Mouse (Mus musculus) kidney, adult 2 months (tissue): ENCODE measurements around the gene Ctse. TPM values are rescaled to one million over a fixed set of nuclear protein-coding genes. Genes with fewer than 3 reads are reported as not detected.

Experiments
- DNase-seq: peaks from one replicate; pipeline ENCODE4 v3.0.0; 2021
- H3K27ac ChIP-seq: fragments of 200-500 bp; 2 replicates; pipeline ENCODE4 v1.5.1; 2012; ENCODE audit warnings: low read depth, low read length, control low read depth, inconsistent platforms; ENCODE audit not compliant: insufficient read depth
- H3K27me3 ChIP-seq: fragments of 200-500 bp; replicated peaks from 2 replicates; pipeline ENCODE4 v1.6.1; 2012; ENCODE audit warnings: mild to moderate bottlenecking, moderate library complexity, low read length, inconsistent platforms; ENCODE audit not compliant: control insufficient read depth, insufficient read depth
- H3K36me3 ChIP-seq: fragments of 200-500 bp; 2 replicates; pipeline ENCODE4 v1.6.1; 2012; ENCODE audit warnings: mild to moderate bottlenecking, moderate library complexity, low read length, inconsistent platforms; ENCODE audit not compliant: control insufficient read depth, insufficient read depth
- H3K4me1 ChIP-seq: fragments of 200-500 bp; 2 replicates; pipeline ENCODE4 v1.6.1; 2011; ENCODE audit warnings: low read length; ENCODE audit not compliant: control insufficient read depth, insufficient read depth
- H3K4me3 ChIP-seq: fragments of 200-500 bp; 2 replicates; pipeline ENCODE4 v1.5.1; 2011; ENCODE audit warnings: mild to moderate bottlenecking, low read depth, low read length, control low read depth; ENCODE audit not compliant: insufficient read depth
- CTCF ChIP-seq: fragments of 200-500 bp; conservative IDR thresholded peaks from 2 replicates; pipeline ENCODE4 v1.5.1; 2011; ENCODE audit warnings: low read depth, mild to moderate bottlenecking, control low read depth, low read length, moderate library complexity, mixed read lengths; ENCODE audit not compliant: insufficient read depth, insufficient read length
- POLR2A ChIP-seq: fragments of 200-500 bp; IDR thresholded peaks from one replicate; pipeline ENCODE4 v1.6.1; 2011; ENCODE audit warnings: low read depth, low read length, control low read depth
- WGBS: fragments of 180-500 bp; shearing (Covaris S2); methylation state at CpG from one replicate; pipeline ENCODE4 v1.1.7; 2018; 5-methylcytosine and 5-hydroxymethylcytosine counted together
- polyA plus RNA-seq: library from polyadenylated mRNA; depleted of rRNA; stranded (reverse); fragments of >200 nt; gene quantifications from 2 replicates; pipeline ENCODE4 v1.2.3, GENCODE M21; 2012

Ctse gene
- polyA plus RNA-seq, 1 experiment: 1.8 TPM

- Histone ChIP-seq H3K36me3 (no peaks in the 10 kb centered on the region), H3K4me1 (no peaks in the 10 kb centered on the region), H3K4me3 (no peak overlapping the region), H3K27me3 (no peaks in the 10 kb centered on the region), H3K27ac (no peak overlapping the region)
- TF ChIP-seq CTCF: no peak
- 88% methylated on average over 5 of the region's 5 CpGs for WGBS
- no peak for DNase-seq
Observed at GRCm38 (mm10) chr1:131689899-131690298, 51.8 kb downstream of the Ctse start.

GRCm38 (mm10) chr1:131690435-131690834 lies 52.3 kb downstream of the Ctse start:
- Histone ChIP-seq H3K4me3 (no peak overlapping the region), H3K4me1 (no peaks in the 10 kb centered on the region), H3K27ac (no peak overlapping the region), H3K27me3 (no peaks in the 10 kb centered on the region), H3K36me3 (no peaks in the 10 kb centered on the region)
- DNase-seq: peak; percentile 32
- WGBS: 54% methylated on average over 3 of the region's 3 CpGs
- TF ChIP-seq POLR2A (no peak), CTCF (no peak)

- H3K4me3 ChIP-seq: no peak overlapping the region
- DNase-seq: peak; percentile 14
- TF ChIP-seq CTCF: no peak
- no peak for TF ChIP-seq POLR2A
- no peaks in the 10 kb centered on the region for H3K27me3 ChIP-seq
- H3K27ac ChIP-seq: no peak overlapping the region
- H3K36me3 ChIP-seq: no peaks in the 10 kb centered on the region
- H3K4me1 ChIP-seq: no peaks in the 10 kb centered on the region
Observed at GRCm38 (mm10) chr1:131691356-131691755, 53.2 kb downstream of the Ctse start.

- 90% methylated on average over 2 of the region's 2 CpGs for WGBS
- H3K4me1 ChIP-seq: no peaks in the 10 kb centered on the region
- no peak overlapping the region for H3K27ac ChIP-seq
- no peak overlapping the region for H3K4me3 ChIP-seq
- no peak for DNase-seq
- no peaks in the 10 kb centered on the region for H3K36me3 ChIP-seq
- H3K27me3 ChIP-seq: no peaks in the 10 kb centered on the region
- TF ChIP-seq POLR2A (no peak), CTCF (no peak)
Observed at GRCm38 (mm10) chr1:131695308-131695707, 57.2 kb downstream of the Ctse start.

- no peaks in the 10 kb centered on the region for H3K4me1 ChIP-seq
- TF ChIP-seq CTCF (no peak), POLR2A (no peak)
- no peaks in the 10 kb centered on the region for H3K27me3 ChIP-seq
- 68% methylated on average over 4 of the region's 4 CpGs for WGBS
- H3K27ac ChIP-seq: no peak overlapping the region
- DNase-seq: no peak
- no peak overlapping the region for H3K4me3 ChIP-seq
- no peaks in the 10 kb centered on the region for H3K36me3 ChIP-seq
Observed at GRCm38 (mm10) chr1:131696325-131696724, 58.2 kb downstream of the Ctse start.

GRCm38 (mm10) chr1:131698770-131699169 lies 60.7 kb downstream of the Ctse start:
- no peak overlapping the region for H3K4me3 ChIP-seq
- WGBS: 94% methylated on average over 3 of the region's 3 CpGs
- H3K36me3 ChIP-seq: no peaks in the 10 kb centered on the region
- TF ChIP-seq POLR2A (no peak), CTCF (no peak)
- H3K4me1 ChIP-seq: no peaks in the 10 kb centered on the region
- H3K27me3 ChIP-seq: no peaks in the 10 kb centered on the region
- no peak for DNase-seq
- no peak overlapping the region for H3K27ac ChIP-seq

GRCm38 (mm10) chr1:131699642-131700041 lies 61.5 kb downstream of the Ctse start:
- no peak for TF ChIP-seq POLR2A
- TF ChIP-seq CTCF: no peak
- 82% methylated on average over 4 of the region's 4 CpGs for WGBS
- Histone ChIP-seq H3K36me3 (no peaks in the 10 kb centered on the region), H3K4me3 (no peak overlapping the region), H3K27ac (no peak overlapping the region), H3K27me3 (no peaks in the 10 kb centered on the region), H3K4me1 (no peaks in the 10 kb centered on the region)
- no peak for DNase-seq

- no peak overlapping the region for H3K27ac ChIP-seq
- H3K36me3 ChIP-seq: no peaks in the 10 kb centered on the region
- H3K27me3 ChIP-seq: no peaks in the 10 kb centered on the region
- no peak overlapping the region for H3K4me3 ChIP-seq
- TF ChIP-seq POLR2A (no peak), CTCF (no peak)
- no peak for DNase-seq
- WGBS: 68% methylated on average over 5 of the region's 5 CpGs
- H3K4me1 ChIP-seq: no peaks in the 10 kb centered on the region
Observed at GRCm38 (mm10) chr1:131700447-131700846, 62.3 kb downstream of the Ctse start.
